Comparison of ENCODE assay signal across 10 mouse cellular contexts in the genomic region with DNA sequence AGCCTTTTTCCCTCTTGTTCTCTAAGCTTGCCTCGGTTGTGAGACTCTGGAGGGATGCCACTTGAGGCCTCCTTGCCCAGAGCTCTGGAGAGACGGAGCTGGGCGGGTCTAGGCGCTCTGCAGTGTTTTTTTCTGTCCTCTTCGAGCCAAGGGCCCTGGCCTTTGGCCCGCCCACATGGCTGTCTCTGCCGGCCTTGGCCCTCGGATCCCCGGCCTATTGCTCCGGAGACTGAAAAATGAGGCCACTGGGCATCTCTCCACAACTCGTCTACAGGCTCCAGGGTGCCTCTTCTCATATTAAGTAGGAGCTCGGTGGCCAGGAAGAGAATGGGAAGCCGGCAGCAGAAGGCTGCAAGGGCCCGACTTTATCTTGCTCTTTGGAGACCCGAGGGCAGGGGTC. TPM values are rescaled to one million over a fixed set of nuclear protein-coding genes. Genes with fewer than 3 reads are reported as not detected.
A peak's percentile ranks its signal among the peaks of the same experiment; 100 is the strongest.
DNase-seq lines count a peak whose midpoint lies in the region; ATAC-seq and TF ChIP-seq lines count a peak whose summit lies in the region.
"Had no signal": no experiment of that assay in that cellular context is flagged by ENCODE, and none has a peak within 500 bp of the region (broad histone marks: within the 10 kb centered on the region; RNA-seq: fewer than 3 reads in every experiment).

No protein-coding gene starts in this region.

- H3K27ac ChIP-seq in intestine, postnatal 0 days (ENCODE audit: low read depth, low read length): no peak overlapping the region
- H3K27ac ChIP-seq in lung, embryonic 14.5 days (ENCODE audit: low read depth): peak overlapping the region; percentile 89
- no peak overlapping the region for H3K27ac ChIP-seq in forebrain, embryonic 13.5 days

- H3K4me1 ChIP-seq in intestine, postnatal 0 days (replicated peaks; ENCODE audit: control insufficient read depth, insufficient read depth, low read length): no peaks in the 10 kb centered on the region; the same call in 1 of the 2 replicates
- no peaks in the 10 kb centered on the region for H3K4me1 ChIP-seq in lung, embryonic 14.5 days (ENCODE audit: insufficient read depth)
- peaks cover 7% of the 10 kb centered on the region; the same call in 1 of the 2 replicates for H3K4me1 ChIP-seq in forebrain, embryonic 13.5 days

- peak overlapping the region; percentile 63 for H3K4me2 ChIP-seq in intestine, postnatal 0 days (replicated peaks; ENCODE audit: low read depth)
- H3K4me2 ChIP-seq in lung, embryonic 14.5 days: peak overlapping the region; percentile 84
- no peak overlapping the region for H3K4me2 ChIP-seq in forebrain, embryonic 13.5 days

- no peak for ATAC-seq in intestine, postnatal 0 days
- ATAC-seq in lung, embryonic 14.5 days (ENCODE audit: insufficient read depth): no peak
- no peak for ATAC-seq in forebrain, embryonic 13.5 days

- H3K9ac ChIP-seq in intestine, postnatal 0 days (ENCODE audit: low read depth, low read length): no peak overlapping the region
- H3K9ac ChIP-seq in lung, embryonic 14.5 days: peak overlapping the region; percentile 56
- no peak overlapping the region for H3K9ac ChIP-seq in forebrain, embryonic 13.5 days

- H3K27me3 ChIP-seq in intestine, postnatal 0 days (replicated peaks; ENCODE audit: control insufficient read depth, insufficient read depth, low read length): peaks cover 76% of the 10 kb centered on the region
- H3K27me3 ChIP-seq in lung, embryonic 14.5 days (ENCODE audit: insufficient read depth, low read length): peaks cover 84% of the 10 kb centered on the region
- H3K27me3 ChIP-seq in forebrain, embryonic 13.5 days: peaks cover 100% of the 10 kb centered on the region

- H3K4me3 ChIP-seq in intestine, postnatal 0 days (ENCODE audit: low read depth, low read length): no peak overlapping the region
- H3K4me3 ChIP-seq in lung, embryonic 14.5 days (ENCODE audit: low read depth, low read length): peak overlapping the region; percentile 72
- no peak overlapping the region for H3K4me3 ChIP-seq in forebrain, embryonic 13.5 days

- peak; percentile 18 for DNase-seq in cerebellum, adult 9-10 months
- no peak for DNase-seq in cerebellum, postnatal 36 days
- peak; percentile 96 for DNase-seq in adrenal gland, adult 2 months
- DNase-seq in lung, embryonic 14.5 days: peak; percentile 78
- no peak for DNase-seq in embryo, embryonic 9.5 days (ENCODE audit: extremely low spot score)
- no peak for DNase-seq in urinary bladder, postnatal 4 days (ENCODE audit: low spot score in 2 of 2)

- TF ChIP-seq CTCF in intestine, postnatal 0 days (IDR thresholded peaks at IDR 0.05; ENCODE audit: low read depth): no peak
- no peak for TF ChIP-seq CTCF in lung, embryonic 14.5 days (IDR thresholded peaks at IDR 0.05; ENCODE audit: low read depth)

- no peaks in the 10 kb centered on the region for H3K36me3 ChIP-seq in intestine, postnatal 0 days (ENCODE audit: control insufficient read depth, insufficient read depth)
- peaks cover 14% of the 10 kb centered on the region for H3K36me3 ChIP-seq in lung, embryonic 14.5 days (ENCODE audit: insufficient read depth)
- H3K36me3 ChIP-seq in forebrain, embryonic 13.5 days (ENCODE audit: poor library complexity, severe bottlenecking): no peaks in the 10 kb centered on the region

- 22% methylated on average over 15 of the region's 15 CpGs for WGBS in intestine, postnatal 0 days
- WGBS in lung, embryonic 14.5 days: 7% methylated on average over 15 of the region's 15 CpGs
- WGBS in forebrain, embryonic 13.5 days: 2% methylated on average over 15 of the region's 15 CpGs

- no peaks in the 10 kb centered on the region for H3K9me3 ChIP-seq in intestine, postnatal 0 days (ENCODE audit: control insufficient read depth)
- no peaks in the 10 kb centered on the region for H3K9me3 ChIP-seq in lung, embryonic 14.5 days (ENCODE audit: low read depth, low read length)
- no peaks in the 10 kb centered on the region for H3K9me3 ChIP-seq in forebrain, embryonic 13.5 days (replicated peaks)

RNA-seq across cellular contexts. Expression of a gene that starts 1.3 kb away (rescaled TPM):
- total RNA-seq in adrenal gland, adult 2 months (2021): 10 to 100 TPM; 15.2 to 31.6 TPM
- polyA plus RNA-seq in adrenal gland, adult 2 months (2012; rRNA removed): 43.4 and 45.6 TPM in 2 replicates
- 14.7 and 15.8 TPM in 2 replicates for polyA plus RNA-seq in intestine, postnatal 0 days (2015; fragmentation: Nextera tagmentation; extraction: Ambion mirVana)
- 65.9 and 76.1 TPM in 2 replicates for polyA plus RNA-seq in lung, embryonic 14.5 days (2014; fragmentation: Nextera tagmentation; extraction: Ambion mirVana)
- 0.09 TPM in 1 of 2 replicates, not detected in the other for polyA plus RNA-seq in forebrain, embryonic 13.5 days (2015; fragmentation: Nextera tagmentation; extraction: Ambion mirVana)
- total RNA-seq: left cerebral cortex, postnatal 10 days had no signal

RNA-seq across cellular contexts. Expression of a gene that starts 9.6 kb away (rescaled TPM):
- 10 to 100 TPM; 33.0 to 72.2 TPM for total RNA-seq in adrenal gland, adult 2 months (2021)
- polyA plus RNA-seq in adrenal gland, adult 2 months (2012; rRNA removed): 201 and 210 TPM in 2 replicates
- polyA plus RNA-seq in intestine, postnatal 0 days (2015; fragmentation: Nextera tagmentation; extraction: Ambion mirVana): 5.7 and 6.4 TPM in 2 replicates
- 19.7 and 24.4 TPM in 2 replicates for polyA plus RNA-seq in lung, embryonic 14.5 days (2014; fragmentation: Nextera tagmentation; extraction: Ambion mirVana)
- polyA plus RNA-seq in forebrain, embryonic 13.5 days (2015; fragmentation: Nextera tagmentation; extraction: Ambion mirVana): not detected in 2 replicates
- total RNA-seq: left cerebral cortex, postnatal 10 days had no signal

RNA-seq across cellular contexts. Expression of a gene that starts 15.4 kb away (rescaled TPM):
- 10 to 100 TPM; 46.4 to 46.7 TPM for total RNA-seq in adrenal gland, adult 2 months (2021)
- 48.8 and 55.9 TPM in 2 replicates for polyA plus RNA-seq in adrenal gland, adult 2 months (2012; rRNA removed)
- 7.6 and 8.5 TPM in 2 replicates for polyA plus RNA-seq in intestine, postnatal 0 days (2015; fragmentation: Nextera tagmentation; extraction: Ambion mirVana)
- 2.1 and 3.5 TPM in 2 replicates for polyA plus RNA-seq in lung, embryonic 14.5 days (2014; fragmentation: Nextera tagmentation; extraction: Ambion mirVana)
- polyA plus RNA-seq in forebrain, embryonic 13.5 days (2015; fragmentation: Nextera tagmentation; extraction: Ambion mirVana): not detected in 2 replicates
- total RNA-seq: left cerebral cortex, postnatal 10 days had no signal
- polyA plus RNA-seq: testis, adult 2 months had no signal

RNA-seq across cellular contexts. Expression of a gene that starts 16.2 kb away (rescaled TPM):
- total RNA-seq in adrenal gland, adult 2 months (2021): 10 to 100 TPM; 16.7 to 21.8 TPM
- polyA plus RNA-seq in adrenal gland, adult 2 months (2012; rRNA removed): 27.9 and 30.0 TPM in 2 replicates
- polyA plus RNA-seq in intestine, postnatal 0 days (2015; fragmentation: Nextera tagmentation; extraction: Ambion mirVana): 1.1 and 1.5 TPM in 2 replicates
- 3.8 and 3.9 TPM in 2 replicates for polyA plus RNA-seq in lung, embryonic 14.5 days (2014; fragmentation: Nextera tagmentation; extraction: Ambion mirVana)
- polyA plus RNA-seq in forebrain, embryonic 13.5 days (2015; fragmentation: Nextera tagmentation; extraction: Ambion mirVana): not detected in 2 replicates
- total RNA-seq: left cerebral cortex, postnatal 10 days had no signal

RNA-seq across cellular contexts. Expression of a gene that starts 20.1 kb away (rescaled TPM):
- total RNA-seq in adrenal gland, adult 2 months (2021): 10 to 100 TPM; 67.3 to 93.9 TPM
- polyA plus RNA-seq in adrenal gland, adult 2 months (2012; rRNA removed): 357 and 428 TPM in 2 replicates
- 1.0 and 1.1 TPM in 2 replicates for polyA plus RNA-seq in intestine, postnatal 0 days (2015; fragmentation: Nextera tagmentation; extraction: Ambion mirVana)
- polyA plus RNA-seq in lung, embryonic 14.5 days (2014; fragmentation: Nextera tagmentation; extraction: Ambion mirVana): 0.99 and 1.4 TPM in 2 replicates
- polyA plus RNA-seq in forebrain, embryonic 13.5 days (2015; fragmentation: Nextera tagmentation; extraction: Ambion mirVana): not detected in 2 replicates
- total RNA-seq: left cerebral cortex, postnatal 10 days had no signal

Comparison
In these comparisons a context has a peak if more than half of its experiments do, and no peak if none do; other contexts are left out.
1. DNase-seq: peak in cerebellum, adult 9-10 months (single experiment), adrenal gland, adult 2 months (single experiment) and lung, embryonic 14.5 days (single experiment); none in cerebellum, postnatal 36 days (0 of 2), embryo, embryonic 9.5 days (single experiment) and urinary bladder, postnatal 4 days (0 of 2).
2. RNA of a gene that starts 1.3 kb away (polyA plus RNA-seq): 65.9 to 76.1 TPM in lung, embryonic 14.5 days, 43.4 to 45.6 TPM in adrenal gland, adult 2 months and 14.7 to 15.8 TPM in intestine, postnatal 0 days; 0.09 TPM in forebrain, embryonic 13.5 days; every median in the first group is over 10 times any median in the second.